Mouse (Mus musculus) megakaryocyte progenitor cell, adult 5-6 weeks (primary cell): Measurements from ENCODE around the gene Vamp3. TPM values are rescaled to one million over a fixed set of nuclear protein-coding genes. Genes with fewer than 3 reads are reported as not detected.
"Not testable (repeated sequence)": the region's sequence is repeated elsewhere in the genome, so short reads cannot be mapped to it uniquely, and the experiment has no call there.

Experiments
- ATAC-seq: replicated peaks from 2 replicates; pipeline ENCODE4 v1.8.0; 2016; ENCODE audit warnings: mild to moderate bottlenecking, moderate TSS enrichment, inconsistent platforms; ENCODE audit not compliant: poor library complexity
- total RNA-seq, 2 experiments: library from RNA; stranded (forward) in 1 of 2; stranded (reverse) in 1 of 2; fragments of 157-497, 149-512 nt in 1 of 2; fragments of 200-1000 nt in 1 of 2; gene quantifications; 2 replicates each; pipeline versions ENCODE4 v1.2.3 to v1.2.4; 2015 to 2017

Vamp3 gene
- total RNA-seq, 2 experiments from 2014 or later: 72.9 to 129 TPM

DNA sequence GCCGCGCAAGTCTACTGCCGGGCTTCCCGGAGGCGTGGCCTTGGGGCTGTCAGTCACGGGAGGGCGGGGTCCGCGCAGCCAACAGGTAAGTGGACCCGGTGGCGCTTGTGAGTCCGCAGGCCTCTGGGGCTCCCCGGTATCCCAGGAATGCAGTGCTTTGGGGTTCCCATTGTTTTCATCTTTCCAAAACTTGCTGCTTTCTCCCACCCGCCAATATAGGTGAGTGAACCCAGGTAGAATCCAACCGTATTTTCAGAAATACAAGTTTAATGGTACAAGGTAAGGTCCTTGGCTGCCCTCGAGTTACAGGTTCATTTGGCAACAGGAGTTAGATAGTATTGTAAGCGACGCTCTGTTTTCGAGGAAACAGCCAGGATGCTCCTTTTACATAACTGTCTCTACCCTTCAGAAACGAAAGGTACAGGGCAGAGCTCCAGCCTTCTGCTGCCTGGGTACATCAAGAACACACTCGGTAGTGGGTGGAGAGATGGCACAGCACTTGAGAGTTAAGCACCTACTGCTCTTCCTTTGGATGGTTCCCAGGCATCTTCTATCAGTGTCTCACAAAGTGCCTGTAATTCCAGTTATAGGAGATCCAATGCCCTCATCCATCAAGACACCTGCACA is 12.7 kb downstream of the Vamp3 start:
- no peak for ATAC-seq

DNA sequence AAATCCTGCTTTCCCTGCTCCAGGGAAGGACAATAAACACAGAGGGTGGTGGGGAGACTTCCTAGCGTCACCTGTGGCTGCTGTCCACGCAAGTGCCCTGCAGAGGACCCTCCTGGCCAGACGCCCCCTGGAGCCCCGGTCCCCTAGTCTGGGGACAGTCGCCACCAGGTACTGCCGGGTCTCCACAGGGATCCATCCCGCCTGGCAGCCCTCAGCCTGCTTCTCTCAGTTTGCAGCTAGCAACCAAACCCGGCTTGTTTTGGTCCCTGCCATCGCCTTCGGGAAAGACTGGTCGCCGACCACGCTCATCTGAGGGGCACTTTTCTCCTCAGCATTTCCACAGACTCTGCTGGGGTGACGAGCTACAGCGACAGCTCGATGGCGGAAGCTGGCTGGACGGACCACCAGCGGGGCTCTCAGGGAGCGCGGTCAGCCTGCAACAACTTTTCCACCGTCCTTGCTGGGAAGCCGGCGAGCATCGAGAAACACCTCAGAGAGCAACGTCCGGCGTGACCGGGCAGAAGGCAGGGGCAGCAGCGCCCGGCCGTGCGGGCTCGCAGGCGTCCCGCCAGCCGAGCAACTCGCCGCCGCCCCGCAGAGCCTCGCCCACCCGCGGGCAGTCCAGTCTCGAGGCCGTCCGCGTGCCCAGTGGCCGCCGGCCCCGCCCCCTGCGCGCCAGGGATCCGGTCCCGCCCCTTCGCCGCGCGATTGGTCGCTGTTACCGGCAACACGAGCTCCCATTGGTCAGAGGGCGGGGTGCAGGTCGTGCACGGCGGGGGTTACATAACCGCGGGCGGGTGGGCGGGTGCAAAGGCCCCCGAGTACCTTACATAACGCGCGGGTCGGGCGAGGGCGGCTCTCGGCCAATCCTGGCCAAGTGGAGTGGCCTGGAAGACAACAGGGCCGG is 13.5 kb downstream of the Vamp3 start, which contains the start of gene Per3:
Gene Per3 (minus strand): TSS at position 629 of the 907 bp plus-strand sequence.
- ATAC-seq: peak; percentile 89

- peak; percentile 14; the same call in 1 of the 2 replicates for ATAC-seq
These were observed 14.5 kb downstream of the Vamp3 start for GRCm38 (mm10) chr4:151043281-151043680.

DNA sequence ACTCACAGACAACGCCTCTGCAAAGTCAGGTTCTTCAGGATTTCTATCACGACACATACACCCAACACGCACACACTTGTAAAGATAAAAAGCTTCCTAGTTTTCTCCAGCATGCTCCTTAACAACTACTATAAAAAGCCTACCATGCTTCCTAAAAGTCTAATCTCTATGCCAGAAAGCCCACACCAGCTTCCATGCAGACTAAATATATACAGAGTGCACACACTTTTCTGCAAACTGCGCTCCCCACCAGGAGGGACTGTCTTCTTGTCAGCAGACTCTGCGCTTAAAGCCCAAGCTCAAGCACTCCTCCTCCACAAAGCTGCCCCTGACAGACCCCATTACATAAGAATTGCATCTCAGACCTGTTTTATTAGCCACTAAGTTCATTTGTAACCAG is 16.3 kb downstream of the Vamp3 start:
- no peak for ATAC-seq

DNA sequence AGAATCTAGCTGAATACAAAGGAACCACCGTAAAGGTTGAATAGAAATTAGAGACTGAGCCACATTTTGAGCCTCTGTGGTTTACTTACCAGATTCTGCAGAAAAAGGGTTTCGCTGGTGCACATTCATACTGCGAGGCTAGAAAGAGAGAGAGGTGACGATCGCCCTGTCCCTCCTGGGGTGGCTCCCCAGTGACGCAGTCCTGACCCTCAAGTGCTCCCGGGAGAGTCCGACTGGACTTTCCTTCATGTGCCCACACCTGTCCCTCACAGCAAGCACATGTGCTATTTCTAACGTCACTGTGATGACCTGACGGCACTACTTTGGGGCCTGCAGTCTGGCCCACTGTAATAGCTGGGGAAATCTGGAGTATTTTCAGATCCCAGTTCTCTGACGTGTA is 20.0 kb downstream of the Vamp3 start:
- ATAC-seq: no peak

GRCm38 (mm10) chr4:151036521-151036920 is 21.2 kb downstream of the Vamp3 start:
- no peak for ATAC-seq

DNA sequence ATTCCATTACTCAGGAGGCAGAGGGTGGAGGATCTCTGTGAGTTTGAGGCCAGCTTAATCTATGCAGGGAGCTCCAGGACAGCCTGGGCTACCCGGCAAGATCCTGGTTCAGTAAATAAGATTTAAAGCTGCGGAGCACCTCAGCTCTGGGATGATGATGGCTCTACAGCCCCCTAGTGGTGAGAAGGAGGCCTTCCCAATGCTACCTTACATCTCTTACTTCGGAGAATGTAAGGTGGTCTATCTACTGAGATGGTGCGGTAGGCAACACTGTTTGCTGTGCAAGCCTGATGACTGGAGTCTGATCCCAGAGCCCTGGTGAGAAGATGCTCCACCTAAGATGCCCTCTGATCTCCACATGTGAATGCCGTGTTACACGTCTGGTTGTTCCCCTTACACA is 30.8 kb downstream of the Vamp3 start:
- ATAC-seq: peak; percentile 85

- ATAC-seq: peak; percentile 92
These were observed 33.6 kb downstream of the Vamp3 start for GRCm38 (mm10) chr4:151024152-151024551.

DNA sequence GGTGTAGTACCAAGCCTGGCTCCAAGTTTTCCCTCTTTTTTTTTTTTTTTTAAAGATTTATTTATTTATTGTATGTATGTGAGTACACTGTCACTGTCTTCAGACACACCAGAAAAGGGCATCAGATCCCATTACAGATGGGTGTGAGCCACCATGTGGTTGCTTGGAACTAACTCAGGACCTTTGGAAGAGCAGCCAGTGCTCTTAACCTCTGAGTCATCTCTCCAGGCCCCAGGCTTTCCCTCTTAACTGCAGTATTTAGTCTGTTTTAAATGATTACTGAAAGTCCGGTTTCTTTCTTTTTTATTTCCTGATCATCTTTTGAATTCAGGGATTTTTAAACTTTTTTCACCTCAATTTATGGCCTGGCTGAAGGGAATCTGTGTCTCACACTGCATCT is 40.4 kb downstream of the Vamp3 start:
- not testable (repeated sequence) for ATAC-seq

DNA sequence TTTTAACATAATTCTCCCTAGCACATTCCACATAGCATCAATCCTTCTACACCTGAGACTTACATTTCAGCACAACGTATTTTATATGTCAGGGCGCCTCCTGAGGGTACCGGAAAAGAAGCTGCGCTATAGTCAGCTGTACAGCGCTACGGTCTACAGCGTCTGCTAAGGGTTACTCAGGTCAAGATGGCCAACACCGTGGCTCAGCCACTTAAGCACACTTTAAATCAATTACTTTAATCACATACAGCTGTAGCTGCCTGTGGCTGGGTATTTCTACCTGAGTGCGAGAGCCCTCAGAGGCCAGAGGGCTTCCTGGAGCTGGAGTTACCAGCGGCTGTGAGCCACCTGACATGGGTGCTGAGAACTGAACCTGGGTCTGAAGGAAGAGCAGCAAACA is 41.8 kb downstream of the Vamp3 start:
- no peak for ATAC-seq

DNA sequence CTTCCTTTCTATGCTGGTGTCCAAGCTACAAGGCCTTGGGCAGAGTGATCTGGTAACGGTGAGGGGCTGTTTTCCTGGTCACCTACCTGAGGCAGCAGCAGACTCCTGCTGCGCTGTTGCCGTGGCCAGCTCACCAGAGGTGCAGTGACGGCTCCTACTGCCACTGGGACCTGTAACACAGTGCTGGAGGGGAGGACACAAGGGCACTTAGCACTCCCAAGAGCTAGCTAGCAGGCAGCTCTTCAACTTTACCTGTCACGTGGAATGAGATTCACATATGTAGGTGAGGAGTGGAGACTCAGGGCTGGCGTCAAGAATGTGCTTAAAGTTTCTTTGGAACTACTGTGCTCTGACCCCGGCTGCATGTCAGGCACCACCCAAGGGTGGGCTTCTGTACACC is 47.4 kb downstream of the Vamp3 start:
- ATAC-seq: no peak

DNA sequence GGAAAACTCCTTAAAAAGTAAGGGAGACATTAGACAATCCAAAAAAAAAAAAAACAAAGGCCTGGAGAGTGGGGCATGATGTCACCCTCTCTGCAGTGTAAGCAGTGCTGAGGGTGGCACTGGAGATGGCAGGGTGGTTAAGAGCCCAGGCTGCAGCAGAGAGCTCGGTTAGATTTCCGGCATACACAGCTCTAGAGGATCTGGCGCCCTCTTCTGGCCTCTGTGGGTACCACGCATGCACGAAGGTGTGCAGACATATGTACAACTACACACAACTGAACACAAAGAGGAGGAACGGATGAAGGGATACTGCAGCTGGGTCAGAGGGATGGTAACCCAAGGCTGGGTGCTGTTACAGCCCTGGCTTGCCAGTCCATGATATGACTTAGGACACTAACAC is 50.8 kb downstream of the Vamp3 start:
- peak; percentile 82 for ATAC-seq

DNA sequence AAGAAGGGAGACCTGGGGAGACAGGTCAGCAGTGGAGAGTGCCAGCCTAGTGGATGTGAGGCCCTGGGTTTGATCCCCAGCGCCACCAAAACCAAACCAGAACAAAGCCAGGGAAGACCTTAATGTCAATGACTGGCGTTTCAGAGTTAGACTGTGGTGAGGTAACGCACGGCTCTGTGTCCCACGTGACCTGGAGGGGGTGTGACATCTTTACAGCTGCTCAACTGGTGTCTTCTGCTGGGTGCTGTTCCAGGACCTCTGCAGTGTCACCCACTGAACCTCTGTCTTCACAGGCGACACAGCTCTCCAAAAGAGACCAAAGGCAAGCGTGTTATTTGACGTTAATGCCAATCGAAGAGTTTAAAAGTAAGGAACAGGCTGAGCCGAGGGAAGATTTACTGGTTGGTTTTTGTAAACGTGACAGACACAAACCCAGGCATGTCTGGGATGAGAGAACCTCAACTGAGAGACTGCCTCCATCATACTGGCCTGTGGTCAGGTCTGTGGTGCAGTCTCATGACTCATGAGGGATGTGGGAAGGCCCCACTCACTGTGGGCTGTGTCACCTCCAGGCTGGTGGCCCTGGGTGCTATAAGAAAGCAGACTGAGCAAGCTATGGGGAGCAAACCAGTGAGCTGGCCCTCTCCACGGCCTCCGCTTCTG is 52.0 kb downstream of the Vamp3 start:
- ATAC-seq: peak; percentile 77

GRCm38 (mm10) chr4:151001397-151001796 is 56.4 kb downstream of the Vamp3 start:
- peak; percentile 40 for ATAC-seq

DNA sequence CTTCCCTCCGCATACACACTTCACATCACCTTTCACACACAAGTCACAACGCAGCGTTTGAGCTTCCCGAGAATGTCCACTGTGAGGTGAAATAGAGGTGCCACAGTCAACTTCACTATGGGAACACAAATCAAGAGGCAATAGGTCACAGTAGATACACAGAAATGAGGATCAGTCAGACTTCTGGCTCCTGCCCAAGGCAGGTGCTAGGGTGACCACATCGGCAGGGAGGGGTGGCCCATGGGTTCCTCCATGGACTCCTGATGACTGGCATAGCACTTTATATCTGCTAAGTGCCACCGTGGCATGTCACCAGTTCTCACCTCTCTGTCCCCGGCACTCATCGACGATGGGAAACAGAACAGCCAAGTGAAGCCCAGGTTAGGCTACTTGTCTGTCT is 59.1 kb downstream of the Vamp3 start:
- no peak for ATAC-seq

Other genes starting within 250 kb of the Vamp3 start
- gene Errfi1, start 204.0 kb downstream of the Vamp3 start, total RNA-seq (2015): 0.84 and 1.2 TPM in 2 replicates
- gene Errfi1, start 204.0 kb downstream of the Vamp3 start, total RNA-seq (2017): 0.54 and 0.61 TPM in 2 replicates
- gene Park7, start 143.5 kb downstream of the Vamp3 start, total RNA-seq (2015): 303 and 339 TPM in 2 replicates
- 449 and 454 TPM in 2 replicates for gene Park7, start 143.5 kb downstream of the Vamp3 start, total RNA-seq (2017)
- 0.15 TPM in 1 of 2 replicates, not detected in the other for gene Tnfrsf9, start 143.4 kb downstream of the Vamp3 start, total RNA-seq (2015)
- gene Tnfrsf9, start 143.4 kb downstream of the Vamp3 start, total RNA-seq (2017): not detected in 2 replicates
- gene Uts2, start 60.9 kb downstream of the Vamp3 start, total RNA-seq (2015): not detected in 2 replicates
- not detected in 2 replicates for gene Uts2, start 60.9 kb downstream of the Vamp3 start, total RNA-seq (2017)
- gene Per3, start 13.3 kb downstream of the Vamp3 start, total RNA-seq (2015): 8.7 and 12.5 TPM in 2 replicates
- 10.4 and 11.6 TPM in 2 replicates for gene Per3, start 13.3 kb downstream of the Vamp3 start, total RNA-seq (2017)
- gene Gm13090, start 31.6 kb upstream of the Vamp3 start, total RNA-seq (2015): not detected in 2 replicates
- not detected in 2 replicates for gene Gm13090, start 31.6 kb upstream of the Vamp3 start, total RNA-seq (2017)